Comparison of ENCODE assay signal across 10 mouse cellular contexts in the genomic region with DNA sequence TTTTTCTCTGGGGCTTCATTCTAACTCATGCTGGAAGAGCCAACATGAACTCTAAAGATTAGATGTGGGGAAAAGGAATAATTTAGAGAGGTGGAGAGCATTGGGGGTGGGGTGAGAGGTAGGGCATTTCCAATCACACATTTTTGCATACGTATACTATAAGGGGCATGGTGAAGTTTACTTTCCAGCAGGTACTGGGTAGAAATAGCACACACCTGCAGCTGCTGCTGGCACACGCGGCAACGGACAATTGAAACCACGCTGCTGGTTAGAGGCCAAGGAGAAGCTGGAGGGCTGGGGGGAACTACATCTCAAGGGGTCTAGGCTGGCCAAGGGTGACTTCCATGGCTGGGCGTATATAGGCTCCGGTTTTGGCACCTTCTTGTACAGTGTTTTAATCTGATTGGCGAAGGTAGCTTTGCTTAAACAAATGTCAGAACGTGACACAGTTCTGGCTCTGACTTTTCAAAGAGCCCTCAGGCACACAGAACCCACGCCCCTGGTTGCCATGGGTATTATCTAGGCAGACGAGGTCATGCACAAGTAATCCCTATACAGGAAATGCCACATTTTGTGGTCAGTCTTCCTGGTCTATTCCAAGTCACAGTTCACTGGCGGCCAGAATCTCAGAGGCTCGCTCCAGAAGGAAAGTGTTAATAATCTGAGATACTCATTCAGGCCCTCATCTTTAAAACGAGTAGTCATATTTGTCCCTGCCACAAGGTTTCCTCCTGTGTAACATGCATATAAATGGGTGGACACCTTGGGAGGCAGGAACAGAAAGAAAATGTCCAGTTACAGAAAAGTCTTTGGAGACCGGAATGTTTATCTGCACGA. TPM values are rescaled to one million over a fixed set of nuclear protein-coding genes. Genes with fewer than 3 reads are reported as not detected.
A peak's percentile ranks its signal among the peaks of the same experiment; 100 is the strongest.
DNase-seq lines count a peak whose midpoint lies in the region; ATAC-seq and TF ChIP-seq lines count a peak whose summit lies in the region.
"Had no signal": no experiment of that assay in that cellular context is flagged by ENCODE, and none has a peak within 500 bp of the region (broad histone marks: within the 10 kb centered on the region; RNA-seq: fewer than 3 reads in every experiment).

No protein-coding gene starts in this region.

- no peak for DNase-seq in heart, postnatal 36 days
- peak; percentile 48 to 65 for DNase-seq in kidney, postnatal 25 days
- no peak for DNase-seq in thymus, postnatal 4 days
- no peak for DNase-seq in thymus, postnatal 0 days (ENCODE audit: low spot score)
- no peak for DNase-seq in gastrocnemius, postnatal 36 days
- DNase-seq: cerebellum, postnatal 25 days; retina, postnatal 1 day had no signal

- H3K4me3 ChIP-seq in heart, embryonic 11.5 days (ENCODE audit: low read depth, low read length): no peak overlapping the region
- H3K4me3 ChIP-seq in embryonic fibroblast, embryonic 13.5 days (ENCODE audit: insufficient read depth, low read length): no peak overlapping the region
- H3K4me3 ChIP-seq in myocyte: no peak overlapping the region

- H3K9ac ChIP-seq in heart, embryonic 11.5 days (ENCODE audit: low read depth, low read length): no peak overlapping the region; the same call in 1 of the 2 replicates

- 34% methylated on average over 16 of the region's 16 CpGs for WGBS in heart, embryonic 11.5 days (ENCODE audit: insufficient replicate concordance)

- H3K4me1 ChIP-seq in heart, embryonic 11.5 days (ENCODE audit: control insufficient read depth, insufficient read depth, low read length): peaks cover 23% of the 10 kb centered on the region
- peaks cover 19% of the 10 kb centered on the region for H3K4me1 ChIP-seq in embryonic fibroblast, embryonic 13.5 days (ENCODE audit: control insufficient read depth, insufficient read depth, low read length)

- H3K9me3 ChIP-seq in heart, embryonic 11.5 days (replicated peaks; ENCODE audit: control insufficient read depth, low read length): no peaks in the 10 kb centered on the region

- no peaks in the 10 kb centered on the region for H3K27me3 ChIP-seq in heart, embryonic 11.5 days (ENCODE audit: control insufficient read depth, insufficient read depth, low read length)
- H3K27me3 ChIP-seq in myocyte (ENCODE audit: control insufficient read depth, insufficient read depth, insufficient read length): no peaks in the 10 kb centered on the region

- peaks cover 85% of the 10 kb centered on the region for H3K79me2 ChIP-seq in myocyte (ENCODE audit: control insufficient read depth, insufficient read depth)

- H3ac ChIP-seq in myocyte (ENCODE audit: control insufficient read depth, insufficient read length): no peak overlapping the region

- no peaks in the 10 kb centered on the region; the same call in 1 of the 2 replicates for H3K36me3 ChIP-seq in heart, embryonic 11.5 days (ENCODE audit: control insufficient read depth, insufficient read depth, low read length)
- peaks cover 34% of the 10 kb centered on the region for H3K36me3 ChIP-seq in myocyte (ENCODE audit: control insufficient read depth, insufficient read depth)

- peak overlapping the region; percentile 60 for H3K27ac ChIP-seq in heart, embryonic 11.5 days (ENCODE audit: low read depth, low read length)
- H3K27ac ChIP-seq in embryonic fibroblast, embryonic 13.5 days (ENCODE audit: insufficient read depth, low read length): peak overlapping the region; percentile 81

- H3K4me2 ChIP-seq in heart, embryonic 11.5 days: peak overlapping the region; percentile 43
- peak overlapping the region; percentile 53 for H3K4me2 ChIP-seq in myocyte (ENCODE audit: low read depth)

- no peak for TF ChIP-seq POLR2A in embryonic fibroblast, embryonic 13.5 days (IDR thresholded peaks at IDR 0.05; ENCODE audit: low read depth, low read length)
- TF ChIP-seq POLR2A in myocyte (IDR thresholded peaks at IDR 0.05; ENCODE audit: insufficient read length, low read depth): no peak

- ATAC-seq in heart, embryonic 11.5 days (replicated peaks; ENCODE audit: insufficient number of reproducible peaks, low FRiP score, low TSS enrichment): peak; percentile 71

- intact Hi-C loops in heart, postnatal 36 days (cut with DNase I): no loop called here
- intact Hi-C loops in gastrocnemius, postnatal 36 days (cut with DNase I): no loop called here

- no peak for TF ChIP-seq CTCF in embryonic fibroblast, embryonic 13.5 days (IDR thresholded peaks at IDR 0.05; ENCODE audit: borderline replicate concordance, insufficient read depth, low read length)

TF ChIP-seq in myocyte, 11 proteins besides CTCF, POLR2A, EP300 and RAD21:
- TF ChIP-seq MYOG (IDR thresholded peaks at IDR 0.05; ENCODE audit: control insufficient read depth in 1 of 3, insufficient read depth in 1 of 3, insufficient read length in 2 of 3, low read depth in 2 of 3) (peak in 2 of 3 experiments; percentile 11 to 40), TCF3 (IDR thresholded peaks at IDR 0.05; ENCODE audit: insufficient read length, low read depth) (no peak), MYOD1 (IDR thresholded peaks at IDR 0.05; ENCODE audit: control insufficient read depth in 1 of 3, insufficient read length in 2 of 3, low read depth in 2 of 3) (peak in 2 of 3 experiments; percentile 42 to 62)

RNA-seq across cellular contexts. Expression of gene Slc7a1, which starts 38.6 kb away (rescaled TPM):
- 26.8 and 34.6 TPM in 2 replicates for polyA plus RNA-seq in heart, embryonic 11.5 days (2014; fragmentation: Nextera tagmentation; extraction: Ambion mirVana)
- total RNA-seq in heart, postnatal 36 days (2021): 10 to 100 TPM in 1 of 2 experiments, 1 to 10 TPM in 1; 9.3 to 20.3 TPM
- polyA plus RNA-seq in embryonic fibroblast, embryonic 13.5 days (2011; ENCODE audit: insufficient read length, low read depth, missing spikeins): 61.1 and 63.0 TPM in 2 replicates
- polyA plus RNA-seq in myocyte (2012; fragmentation: generic; extraction: Trizol): 51.4 TPM
- 15.5 and 16.5 TPM in 2 replicates for polyA plus RNA-seq in thymus, postnatal 0 days (2015; fragmentation: Nextera tagmentation; extraction: Ambion mirVana)
- 1 to 10 TPM; 1.9 to 2.8 TPM for total RNA-seq in gastrocnemius, postnatal 36 days (2021)

Comparison
In these comparisons a context has a peak if more than half of its experiments do, and no peak if none do; other contexts are left out.
1. DNase-seq: peak in kidney, postnatal 25 days (2 of 2); none in heart, postnatal 36 days (0 of 2), thymus, postnatal 4 days (single experiment), thymus, postnatal 0 days (single experiment) and gastrocnemius, postnatal 36 days (0 of 2).